Mouse (Mus musculus): Measurements from ENCODE around the gene Traip. TPM values are rescaled to one million over a fixed set of nuclear protein-coding genes. Genes with fewer than 3 reads are reported as not detected.

Traip gene
- total and polyA plus RNA-seq, 2 experiments, result 0.18 to 0.21 TPM

DNA sequence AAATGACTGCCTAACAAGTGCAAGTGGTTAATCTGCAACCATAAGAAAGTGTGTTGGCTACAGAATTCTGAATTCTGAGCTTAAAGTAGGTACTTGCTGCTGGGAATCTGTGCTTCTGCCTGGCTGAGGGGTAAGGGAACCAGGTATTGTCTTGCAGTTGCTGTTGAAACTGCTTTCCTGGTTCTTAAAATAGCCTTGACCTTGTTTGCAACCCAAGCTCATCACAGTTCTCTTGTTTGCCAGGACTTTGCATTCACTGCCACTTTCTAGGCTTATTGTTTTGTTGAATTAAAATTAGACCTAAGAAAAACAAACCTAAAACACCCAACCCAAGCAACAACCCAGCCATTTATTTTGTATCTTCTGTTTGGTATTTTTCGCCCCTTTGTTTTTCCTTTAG lies 70.8 kb downstream of the Traip start:
- 0 out of 2 replicates have a peak overlapping the region, but pooled peaks have one; percentile 10 for H3K27ac ChIP-seq (replicated peaks; ENCODE audit: insufficient read depth, low read depth, low read length)
- 83% methylated on average over 1 of the region's 1 CpGs for WGBS
- DNase-seq (ENCODE audit: extremely low read depth, low read depth, low spot score), result peak; percentile 55

More for the DNA sequence above, 70.8 kb downstream of the Traip start:
- Histone ChIP-seq H3K9ac (ENCODE audit: low read depth, low read length) (no peak overlapping the region), H3K79me2 (ENCODE audit: control insufficient read depth, insufficient read depth, low read length) (peaks cover 17% of the 10 kb centered on the region; the same call in 1 of the 2 replicates), H3K4me3 (ENCODE audit: insufficient read depth, low read depth, low read length) (no peak overlapping the region), H3K4me1 (ENCODE audit: control insufficient read depth, insufficient read depth, low read length) (peaks cover 21% of the 10 kb centered on the region; the same call in 1 of the 2 replicates), H3K27me3 (ENCODE audit: control insufficient read depth, insufficient read depth, low read length) (no peaks in the 10 kb centered on the region), H3K36me3 (ENCODE audit: control insufficient read depth, insufficient read depth, low read length) (peaks cover 17% of the 10 kb centered on the region)
- no peak for TF ChIP-seq POLR2A (IDR thresholded peaks at IDR 0.05; ENCODE audit: extremely low read depth, insufficient read depth, low read length)
- no peak for TF ChIP-seq CTCF (IDR thresholded peaks at IDR 0.05; ENCODE audit: low read depth, low read length)

Other genes starting within 250 kb of the Traip start
- gene Sema3f, start 239.7 kb upstream of the Traip start, total RNA-seq (2014; rRNA removed), result 3.5 and 4.6 TPM in 2 replicates
- gene Sema3f, start 239.7 kb upstream of the Traip start, polyA plus RNA-seq (2012; rRNA removed), result 6.7 and 8.9 TPM in 2 replicates
- gene Rbm5, start 179.1 kb upstream of the Traip start, total RNA-seq (2014; rRNA removed), result 46.2 and 48.3 TPM in 2 replicates
- 18.1 and 31.3 TPM in 2 replicates for gene Rbm5, start 179.1 kb upstream of the Traip start, polyA plus RNA-seq (2012; rRNA removed)
- gene Rbm6, start 76.9 kb upstream of the Traip start, total RNA-seq (2014; rRNA removed), result 31.8 and 34.4 TPM in 2 replicates
- 8.3 and 9.9 TPM in 2 replicates for gene Rbm6, start 76.9 kb upstream of the Traip start, polyA plus RNA-seq (2012; rRNA removed)
- gene Mon1a, start 62.0 kb upstream of the Traip start, total RNA-seq (2014; rRNA removed), result 9.2 and 12.4 TPM in 2 replicates
- gene Mon1a, start 62.0 kb upstream of the Traip start, polyA plus RNA-seq (2012; rRNA removed), result 29.2 and 29.6 TPM in 2 replicates
- 0.18 and 0.27 TPM in 2 replicates for gene Mst1r, start 43.3 kb upstream of the Traip start, total RNA-seq (2014; rRNA removed)
- gene Mst1r, start 43.3 kb upstream of the Traip start, polyA plus RNA-seq (2012; rRNA removed), result 0.70 and 1.2 TPM in 2 replicates
- gene Actl11, start 21.7 kb upstream of the Traip start, total RNA-seq (2014; rRNA removed), result not detected in 2 replicates
- not detected in 2 replicates for gene Actl11, start 21.7 kb upstream of the Traip start, polyA plus RNA-seq (2012; rRNA removed)
- gene Camkv, start 14.5 kb upstream of the Traip start, total RNA-seq (2014; rRNA removed), result 0.07 TPM in 1 of 2 replicates, not detected in the other
- not detected in 2 replicates for gene Camkv, start 14.5 kb upstream of the Traip start, polyA plus RNA-seq (2012; rRNA removed)
- 16.4 and 22.0 TPM in 2 replicates for gene Uba7, start 25.4 kb downstream of the Traip start, total RNA-seq (2014; rRNA removed)
- gene Uba7, start 25.4 kb downstream of the Traip start, polyA plus RNA-seq (2012; rRNA removed), result 19.3 and 30.6 TPM in 2 replicates
- gene Gm20661, start 32.9 kb downstream of the Traip start, total RNA-seq (2014; rRNA removed), result not detected in 2 replicates
- gene Gm20661, start 32.9 kb downstream of the Traip start, polyA plus RNA-seq (2012; rRNA removed), result 0.10 TPM in 1 of 2 replicates, not detected in the other
- gene Inka1, start 35.7 kb downstream of the Traip start, total RNA-seq (2014; rRNA removed), result 0.87 and 1.3 TPM in 2 replicates
- 1.1 and 1.7 TPM in 2 replicates for gene Inka1, start 35.7 kb downstream of the Traip start, polyA plus RNA-seq (2012; rRNA removed)
- gene Cdhr4, start 42.4 kb downstream of the Traip start, total RNA-seq (2014; rRNA removed), result not detected in 2 replicates
- gene Cdhr4, start 42.4 kb downstream of the Traip start, polyA plus RNA-seq (2012; rRNA removed), result 0.19 and 0.44 TPM in 2 replicates
- gene Gm20662, start 46.2 kb downstream of the Traip start, total RNA-seq (2014; rRNA removed), result 1.7 TPM in 1 of 2 replicates, not detected in the other
- 0.44 and 0.76 TPM in 2 replicates for gene Gm20662, start 46.2 kb downstream of the Traip start, polyA plus RNA-seq (2012; rRNA removed)
- 40.1 and 47.7 TPM in 2 replicates for gene Ip6k1, start 52.4 kb downstream of the Traip start, total RNA-seq (2014; rRNA removed)
- 45.7 and 46.3 TPM in 2 replicates for gene Ip6k1, start 52.4 kb downstream of the Traip start, polyA plus RNA-seq (2012; rRNA removed)
- gene Gmppb, start 99.1 kb downstream of the Traip start, total RNA-seq (2014; rRNA removed), result 14.0 and 54.7 TPM in 2 replicates
- 16.5 and 21.4 TPM in 2 replicates for gene Gmppb, start 99.1 kb downstream of the Traip start, polyA plus RNA-seq (2012; rRNA removed)
- gene Amigo3, start 103.0 kb downstream of the Traip start, total RNA-seq (2014; rRNA removed), result 0.37 and 0.47 TPM in 2 replicates
- gene Amigo3, start 103.0 kb downstream of the Traip start, polyA plus RNA-seq (2012; rRNA removed), result 1.2 and 2.8 TPM in 2 replicates
- gene Mst1, start 130.3 kb downstream of the Traip start, total RNA-seq (2014; rRNA removed), result 143 and 177 TPM in 2 replicates
- gene Mst1, start 130.3 kb downstream of the Traip start, polyA plus RNA-seq (2012; rRNA removed), result 203 and 264 TPM in 2 replicates
- 19.6 and 29.6 TPM in 2 replicates for gene Rnf123, start 133.2 kb downstream of the Traip start, total RNA-seq (2014; rRNA removed)
- gene Rnf123, start 133.2 kb downstream of the Traip start, polyA plus RNA-seq (2012; rRNA removed), result 79.8 and 97.5 TPM in 2 replicates
- gene Apeh, start 144.5 kb downstream of the Traip start, total RNA-seq (2014; rRNA removed), result 53.3 and 54.3 TPM in 2 replicates
- 89.0 and 116 TPM in 2 replicates for gene Apeh, start 144.5 kb downstream of the Traip start, polyA plus RNA-seq (2012; rRNA removed)
- under 0.01 TPM in 2 replicates for gene Bsn, start 240.2 kb downstream of the Traip start, total RNA-seq (2014; rRNA removed)
- under 0.01 TPM in 1 of 2 replicates, not detected in the other for gene Bsn, start 240.2 kb downstream of the Traip start, polyA plus RNA-seq (2012; rRNA removed)

All from liver, adult 2 months (tissue).